Mouse (Mus musculus): ENCODE measurements around the gene Pde10a. TPM values are rescaled to one million over a fixed set of nuclear protein-coding genes. Genes with fewer than 3 reads are reported as not detected.

Pde10a gene
- polyA plus RNA-seq, 1 experiment from 2014 or later: 6.2 TPM

DNA sequence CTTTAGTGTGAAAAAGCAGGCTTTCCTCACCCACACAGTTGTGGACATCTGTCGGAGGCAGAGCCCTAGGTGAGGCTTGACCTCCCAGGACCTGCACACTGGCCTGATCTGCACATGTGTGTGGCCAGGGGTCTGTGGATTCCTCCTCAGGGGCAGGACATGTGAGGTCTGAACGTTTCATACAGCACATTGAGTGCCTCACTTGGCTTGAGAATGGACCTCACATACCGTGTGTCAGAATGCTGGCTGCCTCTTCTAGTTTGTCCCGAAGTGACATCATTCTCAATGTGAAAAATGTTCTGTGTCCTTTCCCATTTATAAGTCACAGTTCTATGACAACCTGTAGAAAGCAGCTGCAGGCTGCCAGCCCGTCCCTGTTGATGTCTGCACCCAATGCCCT lies 385.4 kb downstream of the Pde10a start:
- no peak overlapping the region for H3K4me3 ChIP-seq
- WGBS: 69% methylated on average over 5 of the region's 5 CpGs
- no peak overlapping the region for H3K27ac ChIP-seq
- H3K27me3 ChIP-seq: no peaks in the 10 kb centered on the region
- no peak for ATAC-seq (ENCODE audit: insufficient number of reproducible peaks, insufficient read depth, low FRiP score, low TSS enrichment, low read depth)
- H3K4me1 ChIP-seq: peaks cover 2% of the 10 kb centered on the region
- H3K9ac ChIP-seq: no peak overlapping the region
- H3K9me3 ChIP-seq: no peaks in the 10 kb centered on the region
- H3K36me3 ChIP-seq: no peaks in the 10 kb centered on the region
- no peak overlapping the region for H3K4me2 ChIP-seq

- Histone ChIP-seq H3K4me2 (no peak overlapping the region), H3K27me3 (no peaks in the 10 kb centered on the region), H3K9me3 (no peaks in the 10 kb centered on the region), H3K36me3 (no peaks in the 10 kb centered on the region), H3K4me3 (no peak overlapping the region), H3K27ac (no peak overlapping the region), H3K9ac (no peak overlapping the region), H3K4me1 (no peaks in the 10 kb centered on the region)
- ATAC-seq (ENCODE audit: insufficient number of reproducible peaks, insufficient read depth, low FRiP score, low TSS enrichment, low read depth): no peak
- whole genome bisulfite sequencing: 84% methylated on average over 3 of the region's 3 CpGs
Measured at GRCm38 (mm10) chr17:8912933-8913332, 387.8 kb downstream of the Pde10a start.

- H3K27ac ChIP-seq: no peak overlapping the region
- H3K36me3 ChIP-seq: no peaks in the 10 kb centered on the region
- no peaks in the 10 kb centered on the region for H3K9me3 ChIP-seq
- H3K4me2 ChIP-seq: no peak overlapping the region
- no peaks in the 10 kb centered on the region for H3K27me3 ChIP-seq
- H3K9ac ChIP-seq: no peak overlapping the region
- H3K4me3 ChIP-seq: no peak overlapping the region
- no peaks in the 10 kb centered on the region for H3K4me1 ChIP-seq
- ATAC-seq (ENCODE audit: insufficient number of reproducible peaks, insufficient read depth, low FRiP score, low TSS enrichment, low read depth): no peak
Measured at GRCm38 (mm10) chr17:8915693-8916092, 390.5 kb downstream of the Pde10a start.

DNA sequence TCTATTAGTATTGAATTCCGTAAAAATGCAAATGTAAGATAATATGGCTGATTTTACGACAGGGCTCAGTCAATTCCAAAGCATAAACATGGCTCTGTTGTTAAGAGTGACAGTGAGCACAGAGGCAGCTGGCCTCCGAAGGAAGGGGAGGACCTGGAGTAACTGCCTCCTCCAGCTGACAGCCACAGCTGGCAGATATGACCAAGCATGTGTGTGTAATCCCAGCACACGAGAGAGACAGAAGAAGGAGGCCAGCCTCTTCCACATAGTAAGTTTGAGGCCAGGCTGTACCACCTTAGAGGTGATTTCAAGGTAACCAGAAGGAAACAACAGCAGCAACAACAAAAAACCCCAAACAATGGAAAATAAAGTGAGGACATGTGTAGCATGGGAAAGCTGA lies 397.9 kb downstream of the Pde10a start:
- Histone ChIP-seq H3K4me3 (no peak overlapping the region), H3K27me3 (peaks cover 4% of the 10 kb centered on the region; the same call in 1 of the 2 replicates), H3K4me1 (peaks cover 7% of the 10 kb centered on the region; the same call in 1 of the 2 replicates), H3K9me3 (no peaks in the 10 kb centered on the region), H3K27ac (no peak overlapping the region), H3K9ac (no peak overlapping the region), H3K4me2 (no peak overlapping the region), H3K36me3 (no peaks in the 10 kb centered on the region)
- WGBS: 44% methylated on average over 4 of the region's 4 CpGs
- no peak for ATAC-seq (ENCODE audit: insufficient number of reproducible peaks, insufficient read depth, low FRiP score, low TSS enrichment, low read depth)

DNA sequence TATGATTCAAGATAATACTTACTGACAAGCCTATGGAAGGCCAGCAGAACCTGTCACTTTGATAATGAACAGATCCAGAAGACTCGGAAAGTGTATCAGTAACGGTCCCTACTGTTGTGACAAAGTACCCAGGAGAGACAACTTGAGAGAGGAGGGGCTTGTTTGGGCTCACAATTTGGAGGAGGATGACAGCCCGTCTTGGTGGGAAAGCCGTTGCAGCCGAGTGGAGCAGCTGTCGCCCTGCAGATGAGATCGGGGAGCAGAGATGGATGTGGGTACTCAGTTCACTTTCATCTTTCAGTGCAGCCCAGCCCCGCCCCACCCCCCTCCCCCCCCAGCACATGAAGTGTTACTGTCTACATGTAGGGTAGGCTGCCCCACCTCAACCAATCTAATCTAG lies 398.6 kb downstream of the Pde10a start:
- WGBS: 60% methylated on average over 8 of the region's 8 CpGs
- no peak overlapping the region for H3K4me3 ChIP-seq
- no peak overlapping the region for H3K4me2 ChIP-seq
- no peaks in the 10 kb centered on the region for H3K36me3 ChIP-seq
- H3K9me3 ChIP-seq: no peaks in the 10 kb centered on the region
- H3K9ac ChIP-seq: no peak overlapping the region
- H3K27me3 ChIP-seq: peaks cover 4% of the 10 kb centered on the region; the same call in 1 of the 2 replicates
- ATAC-seq (ENCODE audit: insufficient number of reproducible peaks, insufficient read depth, low FRiP score, low TSS enrichment, low read depth): no peak
- no peak overlapping the region for H3K27ac ChIP-seq
- peaks cover 11% of the 10 kb centered on the region; the same call in 1 of the 2 replicates for H3K4me1 ChIP-seq

DNA sequence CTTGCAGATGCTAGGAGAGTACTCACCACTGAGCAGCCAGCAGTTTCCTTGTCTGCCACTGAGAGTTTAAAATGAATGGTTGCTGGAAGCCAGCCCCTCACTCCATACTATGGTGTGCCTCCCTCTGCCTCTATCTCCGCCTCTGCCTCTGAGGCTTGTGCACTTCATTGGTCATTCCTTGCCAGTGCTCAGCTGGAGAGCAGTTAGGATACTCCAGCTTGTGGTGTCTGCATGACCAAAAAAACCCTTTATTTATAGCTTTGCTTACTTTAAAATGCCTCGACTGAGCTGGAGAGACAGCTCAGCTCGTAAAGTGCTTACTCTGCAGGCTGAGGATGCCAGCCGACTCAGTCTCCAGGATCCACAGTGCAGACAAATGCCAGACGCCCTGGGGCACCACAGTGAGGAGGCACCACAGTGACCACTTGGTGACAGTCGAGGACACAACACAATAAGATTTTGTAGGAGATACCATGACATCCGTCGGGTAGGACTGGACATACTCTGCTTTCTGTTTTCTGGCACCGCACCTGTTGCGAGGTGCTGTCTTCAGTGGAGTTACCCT lies 400.7 kb downstream of the Pde10a start:
- Histone ChIP-seq H3K27ac (no peak overlapping the region), H3K4me2 (no peak overlapping the region), H3K36me3 (no peaks in the 10 kb centered on the region), H3K27me3 (peaks cover 4% of the 10 kb centered on the region; the same call in 1 of the 2 replicates), H3K9me3 (no peaks in the 10 kb centered on the region), H3K4me3 (no peak overlapping the region), H3K4me1 (peaks cover 11% of the 10 kb centered on the region; the same call in 1 of the 2 replicates), H3K9ac (no peak overlapping the region)
- no peak for ATAC-seq (ENCODE audit: insufficient number of reproducible peaks, insufficient read depth, low FRiP score, low TSS enrichment, low read depth)
- WGBS: 59% methylated on average over 10 of the region's 10 CpGs

DNA sequence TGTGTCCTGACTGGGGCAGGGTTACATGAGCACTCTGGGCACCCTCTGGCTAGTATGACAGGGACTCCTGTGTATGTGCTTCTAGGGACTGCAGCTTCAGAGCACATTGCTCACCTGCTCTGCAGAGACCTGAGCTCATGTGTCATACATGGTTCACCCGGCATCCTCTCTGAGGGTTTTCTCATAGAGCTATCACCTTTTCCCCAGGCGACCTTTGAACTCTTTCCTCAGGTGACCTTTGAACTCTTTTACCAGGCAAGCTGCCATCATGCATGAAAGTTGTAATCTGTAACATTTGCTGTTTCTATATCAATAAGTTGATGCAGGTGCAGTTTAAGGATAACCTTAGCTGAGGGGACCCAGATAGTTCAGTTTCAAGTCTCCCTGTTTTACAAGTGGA lies 403.4 kb downstream of the Pde10a start:
- H3K27ac ChIP-seq: no peak overlapping the region
- H3K9me3 ChIP-seq: no peaks in the 10 kb centered on the region
- WGBS: 40% methylated on average over 2 of the region's 2 CpGs
- peaks cover 11% of the 10 kb centered on the region; the same call in 1 of the 2 replicates for H3K4me1 ChIP-seq
- no peak overlapping the region for H3K9ac ChIP-seq
- H3K4me3 ChIP-seq: no peak overlapping the region
- H3K4me2 ChIP-seq: no peak overlapping the region
- H3K36me3 ChIP-seq: no peaks in the 10 kb centered on the region
- no peak for ATAC-seq (ENCODE audit: insufficient number of reproducible peaks, insufficient read depth, low FRiP score, low TSS enrichment, low read depth)
- peaks cover 4% of the 10 kb centered on the region for H3K27me3 ChIP-seq

DNA sequence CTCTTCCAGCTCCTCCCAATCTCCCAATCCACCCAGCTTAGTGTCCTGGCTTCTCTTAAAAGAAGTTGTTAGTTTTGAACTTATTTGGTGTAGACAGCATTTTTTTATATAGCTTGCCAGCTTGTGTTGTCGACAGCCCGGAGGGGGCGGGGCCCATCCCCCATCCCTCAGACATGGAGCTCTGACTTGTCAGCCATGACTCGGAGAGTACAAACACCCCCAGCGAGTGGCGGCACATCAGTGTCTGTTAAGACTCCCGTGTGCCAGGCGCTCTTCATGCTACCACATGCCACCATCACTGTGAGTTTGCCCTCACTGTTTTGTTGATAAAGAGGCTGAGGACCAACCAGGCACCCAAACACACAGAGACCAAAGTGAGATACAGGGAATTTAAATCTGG lies 404.5 kb downstream of the Pde10a start:
- Histone ChIP-seq H3K27ac (no peak overlapping the region), H3K36me3 (no peaks in the 10 kb centered on the region), H3K4me2 (no peak overlapping the region), H3K4me1 (0 out of 2 replicates have a peak, but pooled peaks cover 7% of the 10 kb centered on the region), H3K9me3 (no peaks in the 10 kb centered on the region), H3K9ac (no peak overlapping the region), H3K4me3 (no peak overlapping the region), H3K27me3 (peaks cover 4% of the 10 kb centered on the region)
- no peak for ATAC-seq (ENCODE audit: insufficient number of reproducible peaks, insufficient read depth, low FRiP score, low TSS enrichment, low read depth)
- 56% methylated on average over 8 of the region's 8 CpGs for WGBS

DNA sequence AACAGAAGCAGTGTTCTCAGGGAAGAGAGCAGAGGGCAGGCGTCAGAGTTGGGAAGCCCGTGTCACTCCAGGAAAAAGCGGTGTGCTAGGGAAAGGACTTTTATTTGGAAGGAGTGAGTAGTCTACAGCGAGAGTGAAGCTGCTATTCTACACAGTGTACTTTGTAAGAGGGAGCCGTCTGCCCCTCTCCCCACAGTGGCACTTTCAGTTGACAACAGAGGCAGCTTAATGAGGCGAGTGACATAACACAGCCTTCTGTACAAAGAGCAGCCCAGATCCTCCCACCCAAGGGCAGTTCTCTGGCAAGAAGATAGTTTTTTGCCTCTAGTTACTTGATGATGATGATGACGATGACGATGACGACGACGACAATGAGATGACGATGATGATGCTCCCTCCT lies 410.4 kb downstream of the Pde10a start:
- no peaks in the 10 kb centered on the region for H3K36me3 ChIP-seq
- no peak overlapping the region for H3K4me3 ChIP-seq
- H3K4me1 ChIP-seq: no peaks in the 10 kb centered on the region
- no peak overlapping the region for H3K27ac ChIP-seq
- 52% methylated on average over 12 of the region's 12 CpGs for WGBS
- no peaks in the 10 kb centered on the region; the same call in 1 of the 2 replicates for H3K27me3 ChIP-seq
- no peak for ATAC-seq (ENCODE audit: insufficient number of reproducible peaks, insufficient read depth, low FRiP score, low TSS enrichment, low read depth)
- H3K4me2 ChIP-seq: no peak overlapping the region
- no peak overlapping the region for H3K9ac ChIP-seq
- H3K9me3 ChIP-seq: no peaks in the 10 kb centered on the region

GRCm38 (mm10) chr17:8936603-8937002 lies 411.4 kb downstream of the Pde10a start:
- 3% methylated on average over 4 of the region's 4 CpGs for WGBS
- no peaks in the 10 kb centered on the region for H3K4me1 ChIP-seq
- H3K27ac ChIP-seq: no peak overlapping the region
- H3K4me3 ChIP-seq: no peak overlapping the region
- no peak overlapping the region for H3K9ac ChIP-seq
- H3K27me3 ChIP-seq: no peaks in the 10 kb centered on the region; the same call in 1 of the 2 replicates
- H3K4me2 ChIP-seq: no peak overlapping the region
- H3K9me3 ChIP-seq: no peaks in the 10 kb centered on the region
- no peaks in the 10 kb centered on the region for H3K36me3 ChIP-seq
- ATAC-seq (ENCODE audit: insufficient number of reproducible peaks, insufficient read depth, low FRiP score, low TSS enrichment, low read depth): no peak

GRCm38 (mm10) chr17:8951588-8951987 lies 426.4 kb downstream of the Pde10a start:
- Histone ChIP-seq H3K4me3 (no peak overlapping the region), H3K27ac (no peak overlapping the region), H3K36me3 (0 out of 2 replicates have a peak, but pooled peaks cover 3% of the 10 kb centered on the region), H3K9me3 (no peaks in the 10 kb centered on the region), H3K9ac (no peak overlapping the region), H3K4me2 (no peak overlapping the region), H3K4me1 (no peaks in the 10 kb centered on the region), H3K27me3 (no peaks in the 10 kb centered on the region; the same call in 1 of the 2 replicates)
- no peak for ATAC-seq (ENCODE audit: insufficient number of reproducible peaks, insufficient read depth, low FRiP score, low TSS enrichment, low read depth)
- 59% methylated on average over 5 of the region's 5 CpGs for WGBS

DNA sequence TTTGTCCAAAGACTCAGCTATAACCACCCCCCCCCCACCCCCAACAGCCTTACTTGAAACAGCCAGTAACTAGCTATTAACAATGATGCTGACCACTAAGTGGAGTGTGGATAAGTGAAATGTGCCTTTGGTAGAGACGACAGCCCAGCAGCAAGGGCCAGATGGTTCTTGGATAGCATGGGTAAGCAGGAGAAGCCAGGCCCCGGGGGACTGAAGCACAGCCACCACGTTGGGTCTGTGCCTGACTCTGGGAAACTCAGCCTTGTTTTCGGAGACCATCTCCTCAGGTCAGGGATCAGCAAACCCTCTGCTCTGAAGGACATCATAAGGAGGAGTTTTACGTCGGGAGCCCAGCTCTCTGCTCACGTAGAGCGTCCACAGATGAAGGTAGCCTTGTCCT lies 427.8 kb downstream of the Pde10a start:
- no peaks in the 10 kb centered on the region for H3K4me1 ChIP-seq
- ATAC-seq (ENCODE audit: insufficient number of reproducible peaks, insufficient read depth, low FRiP score, low TSS enrichment, low read depth): no peak
- no peak overlapping the region for H3K4me3 ChIP-seq
- 82% methylated on average over 8 of the region's 8 CpGs for WGBS
- H3K27me3 ChIP-seq: no peaks in the 10 kb centered on the region; the same call in 1 of the 2 replicates
- H3K4me2 ChIP-seq: no peak overlapping the region
- H3K27ac ChIP-seq: no peak overlapping the region
- no peak overlapping the region for H3K9ac ChIP-seq
- H3K9me3 ChIP-seq: no peaks in the 10 kb centered on the region
- H3K36me3 ChIP-seq: 0 out of 2 replicates have a peak, but pooled peaks cover 3% of the 10 kb centered on the region

Data from embryonic facial prominence, embryonic 13.5 days (tissue).